Mouse (Mus musculus) lung, adult 2 months (tissue): ENCODE measurements at regions not wholly inside any gene's neighbourhood (a gene's known extent, or its start where the extent isn't known, plus 50 kb on each side); places are given as distances from the start of the nearest gene placed in this dataset.

Experiments
- CTCF ChIP-seq: fragments of 200-500 bp; IDR thresholded peaks from 2 replicates; pipeline ENCODE4 v1.5.1; 2011; ENCODE audit warnings: mild to moderate bottlenecking, low read length, control low read depth; ENCODE audit not compliant: insufficient read depth
- POLR2A ChIP-seq: fragments of 200-500 bp; IDR thresholded peaks from 2 replicates; pipeline ENCODE4 v1.6.1; 2011; ENCODE audit warnings: low read depth, mild to moderate bottlenecking, control low read depth, low read length, borderline replicate concordance; ENCODE audit errors: extremely low read depth

GRCm38 (mm10) chr16:95092471-95093221, 95.1 kb upstream of the Kcnj6 start:
- no peak for TF ChIP-seq POLR2A
- no peak for TF ChIP-seq CTCF
